Comparison of ENCODE assay signal across 17 mouse cellular contexts in the genomic region with DNA sequence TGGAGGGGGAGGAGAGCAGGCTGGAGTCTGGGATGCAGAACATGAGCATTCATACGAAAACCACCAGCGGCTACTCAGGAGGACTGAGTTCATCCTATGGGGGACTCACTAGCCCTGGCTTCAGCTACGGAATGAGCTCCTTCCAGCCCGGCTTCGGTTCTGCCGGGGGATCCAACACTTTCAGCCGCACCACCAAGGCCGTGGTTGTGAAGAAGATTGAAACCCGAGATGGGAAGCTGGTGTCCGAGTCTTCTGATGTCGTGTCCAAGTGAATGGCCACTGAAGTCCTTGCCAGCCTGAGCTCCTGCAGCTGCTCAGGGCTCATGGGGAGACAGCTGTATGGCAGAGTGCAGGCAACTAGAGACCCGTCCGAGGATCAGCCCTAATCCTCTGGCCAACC. TPM values are rescaled to one million over a fixed set of nuclear protein-coding genes. Genes with fewer than 3 reads are reported as not detected.
"Had no signal": no experiment of that assay in that cellular context is flagged by ENCODE, and none has a peak within 500 bp of the region (broad histone marks: within the 10 kb centered on the region; RNA-seq: fewer than 3 reads in every experiment).

No protein-coding gene starts in this region.

RNA-seq across cellular contexts. Expression of gene Nlrp5, which starts 27.4 kb away (rescaled TPM):
- total RNA-seq: heart, postnatal 10 days; hematopoietic stem cell, adult 5-6 weeks; hindbrain, postnatal 0 days; layer of hippocampus, adult 2 months; layer of hippocampus, postnatal 10 days; layer of hippocampus, postnatal 25 days; left cerebral cortex, adult 2 months had no signal

RNA-seq across cellular contexts. Expression of gene Nlrp4e, which starts 57.3 kb away (rescaled TPM):
- total RNA-seq: heart, postnatal 10 days; heart, postnatal 14 days; heart, postnatal 25 days; heart, postnatal 36 days; heart, postnatal 4 days; hematopoietic stem cell, adult 5-6 weeks; hindbrain, postnatal 0 days; layer of hippocampus, adult 18-20 months; layer of hippocampus, adult 2 months; layer of hippocampus, adult 8-10 months; layer of hippocampus, postnatal 10 days; layer of hippocampus, postnatal 14 days; layer of hippocampus, postnatal 25 days; layer of hippocampus, postnatal 36 days; left cerebral cortex, adult 18-20 months; left cerebral cortex, adult 2 months; left cerebral cortex, adult 8-10 months had no signal
